Comparison of ENCODE assay signal across 18 mouse cellular contexts in genomic region chr7:49475282-49475681, GRCm38 (mm10).
"Had no signal": no experiment of that assay in that cellular context is flagged by ENCODE, and none has a peak within 500 bp of the region (broad histone marks: within the 10 kb centered on the region; RNA-seq: fewer than 3 reads in every experiment).

No protein-coding gene starts in this region.

- H3K4me1 ChIP-seq: megakaryocyte, embryonic 14.5 days; midbrain, embryonic 13.5 days had no signal

- H3K4me2 ChIP-seq: kidney, embryonic 15.5 days; limb, embryonic 13.5 days; liver, embryonic 12.5 days; liver, embryonic 15.5 days; midbrain, embryonic 13.5 days had no signal

- ATAC-seq: liver, embryonic 12.5 days; midbrain, embryonic 13.5 days had no signal

- H3K27me3 ChIP-seq: kidney, embryonic 15.5 days; liver, embryonic 12.5 days; liver, embryonic 15.5 days; megakaryocyte, embryonic 14.5 days had no signal

- H3K9me3 ChIP-seq: kidney, embryonic 15.5 days; limb, embryonic 10.5 days; liver, embryonic 12.5 days; liver, embryonic 15.5 days; megakaryocyte, embryonic 14.5 days; midbrain, embryonic 10.5 days; midbrain, embryonic 13.5 days had no signal

- H3K36me3 ChIP-seq: kidney, embryonic 15.5 days; limb, embryonic 10.5 days; limb, embryonic 13.5 days; liver, embryonic 12.5 days; liver, embryonic 15.5 days; midbrain, embryonic 10.5 days; midbrain, embryonic 13.5 days had no signal

- H3K27ac ChIP-seq: kidney, embryonic 15.5 days; limb, embryonic 10.5 days; limb, embryonic 13.5 days; liver, embryonic 12.5 days; liver, embryonic 15.5 days; midbrain, embryonic 10.5 days; midbrain, embryonic 13.5 days had no signal

- DNase-seq: kidney, adult 11 months; kidney, adult 8-10 months; kidney, postnatal 10 days; kidney, postnatal 36 days; layer of hippocampus, adult 9-11 months; liver; lung, adult 18-20 months; thymus, adult 2 months; thymus, postnatal 14 days; thymus, postnatal 4 days had no signal

- H3K9ac ChIP-seq: kidney, embryonic 15.5 days; limb, embryonic 13.5 days; liver, embryonic 12.5 days; liver, embryonic 15.5 days; midbrain, embryonic 13.5 days had no signal

- H3K4me3 ChIP-seq: kidney, embryonic 15.5 days; limb, embryonic 10.5 days; limb, embryonic 13.5 days; liver, embryonic 12.5 days; liver, embryonic 15.5 days; megakaryocyte, embryonic 14.5 days; midbrain, embryonic 10.5 days; midbrain, embryonic 13.5 days had no signal
